Mouse (Mus musculus) urinary bladder, adult 2 months (tissue): ENCODE measurements around the gene Tmem45a2. TPM values are rescaled to one million over a fixed set of nuclear protein-coding genes. Genes with fewer than 3 reads are reported as not detected.
"Not testable (repeated sequence)": the region's sequence is repeated elsewhere in the genome, so short reads cannot be mapped to it uniquely, and the experiment has no call there.

Experiments used
- DNase-seq: peaks from one replicate; pipeline ENCODE4 v3.0.0; 2022; ENCODE audit warnings: low spot score
- polyA plus RNA-seq: library from polyadenylated mRNA; depleted of rRNA; stranded (reverse); fragments of >200 nt; gene quantifications from 2 replicates; pipeline ENCODE4 v1.2.3, GENCODE M21; 2012; rRNA removed

Tmem45a2 gene
- 0.21 TPM in 2 replicates for polyA plus RNA-seq

GRCm38 (mm10) chr16:57071132-57071639 is at the start of gene Tmem45a2:
Gene Tmem45a2 (minus strand): TSS chr16:57071372.
- no peak for DNase-seq

GRCm38 (mm10) chr16:57117562-57117961 is 46.4 kb upstream of the Tmem45a2 start:
- no peak for DNase-seq

- no peak for DNase-seq
These were observed 44.9 kb upstream of the Tmem45a2 start for GRCm38 (mm10) chr16:57116066-57116465.

GRCm38 (mm10) chr16:57106185-57106960 is 35.2 kb upstream of the Tmem45a2 start:
- DNase-seq = no peak

GRCm38 (mm10) chr16:57101174-57101573 is 30.0 kb upstream of the Tmem45a2 start:
- no peak for DNase-seq

GRCm38 (mm10) chr16:57099572-57100237 is 28.5 kb upstream of the Tmem45a2 start:
- no peak for DNase-seq

GRCm38 (mm10) chr16:57098468-57099144 is 27.4 kb upstream of the Tmem45a2 start:
- DNase-seq = no peak

- DNase-seq = no peak
These were observed 21.9 kb upstream of the Tmem45a2 start for GRCm38 (mm10) chr16:57092911-57093605.

GRCm38 (mm10) chr16:57092460-57092859 is 21.3 kb upstream of the Tmem45a2 start:
- no peak for DNase-seq

GRCm38 (mm10) chr16:57079577-57079976 is 8.4 kb upstream of the Tmem45a2 start:
- DNase-seq = no peak

- DNase-seq = no peak
These were observed 4.8 kb upstream of the Tmem45a2 start for GRCm38 (mm10) chr16:57075986-57076385.

GRCm38 (mm10) chr16:57062045-57062444 is 9.1 kb downstream of the Tmem45a2 start:
- no peak for DNase-seq

GRCm38 (mm10) chr16:57056995-57057394 is 14.2 kb downstream of the Tmem45a2 start:
- no peak for DNase-seq

- no peak for DNase-seq
These were observed 21.2 kb downstream of the Tmem45a2 start for GRCm38 (mm10) chr16:57049974-57050373.

GRCm38 (mm10) chr16:57038600-57038999 is 32.6 kb downstream of the Tmem45a2 start:
- DNase-seq = no peak

- DNase-seq = no peak
These were observed 40.9 kb downstream of the Tmem45a2 start for GRCm38 (mm10) chr16:57030150-57030885.

- DNase-seq = not testable (repeated sequence)
These were observed 72.9 kb downstream of the Tmem45a2 start for GRCm38 (mm10) chr16:56998283-56998682.
